Mouse (Mus musculus) CH12.LX (cell line): ENCODE results near the gene Tex22. TPM values are rescaled to one million over a fixed set of nuclear protein-coding genes. Genes with fewer than 3 reads are reported as not detected.

Experiments used
- DNase-seq: peaks from one replicate; pipeline ENCODE4 v3.0.0-alpha.2; 2013; ENCODE audit errors: extremely low read depth
- H3K27ac ChIP-seq: 2 replicates; pipeline ENCODE4 v1.5.1; 2012; ENCODE audit warnings: low read depth, mild to moderate bottlenecking, control low read depth, moderate library complexity; ENCODE audit not compliant: insufficient read depth
- H3K27me3 ChIP-seq: replicated peaks from 2 replicates; pipeline ENCODE3; 2012; ENCODE audit warnings: inconsistent platforms
- H3K36me3 ChIP-seq, 2 experiments: replicated peaks in 1 of 2; 2 replicates each; pipeline versions ENCODE3 to v1.6.1; 2012; ENCODE audit warnings: inconsistent platforms in 1 of 2, low read length in 1 of 2, mild to moderate bottlenecking in 1 of 2, mixed read lengths in 1 of 2, moderate library complexity in 1 of 2; ENCODE audit not compliant: control insufficient read depth in 1 of 2, insufficient read depth in 1 of 2
- H3K4me1 ChIP-seq, 2 experiments: 2 replicates each; pipeline ENCODE4 v1.6.1; 2012; ENCODE audit warnings: inconsistent platforms in 1 of 2, moderate library complexity in 1 of 2; ENCODE audit not compliant: insufficient read depth in 2 of 2, control insufficient read depth in 1 of 2
- H3K4me2 ChIP-seq: 2 replicates; pipeline ENCODE4 v1.6.1; 2012; ENCODE audit warnings: low read depth, mild to moderate bottlenecking, control low read depth; ENCODE audit not compliant: poor library complexity, insufficient read depth, severe bottlenecking
- H3K4me3 ChIP-seq, 3 experiments: fragments of 150-350 bp in 1 of 3; sonication (generic) in 1 of 3; replicated peaks in 1 of 3; 2 replicates each; pipeline versions ENCODE3 to v1.5.1; 2011 to 2012; ENCODE audit warnings: low read depth in 2 of 3, low read length in 2 of 3, mild to moderate bottlenecking in 2 of 3, moderate library complexity in 2 of 3, control low read depth in 1 of 3, improper control_type of control experiment in 1 of 3, inconsistent platforms in 1 of 3, mixed read lengths in 1 of 3; ENCODE audit not compliant: poor library complexity in 1 of 3
- H3K79me2 ChIP-seq: replicated peaks from 2 replicates; pipeline ENCODE4 v1.6.1; 2012; ENCODE audit warnings: mild to moderate bottlenecking, moderate library complexity; ENCODE audit not compliant: control insufficient read depth, poor library complexity, insufficient read depth, severe bottlenecking; ENCODE audit errors: extremely low read depth
- H3K9ac ChIP-seq: 2 replicates; pipeline ENCODE4 v1.6.1; 2012; ENCODE audit warnings: low read depth, mild to moderate bottlenecking, control low read depth, moderate library complexity; ENCODE audit not compliant: insufficient read depth
- H3K9me3 ChIP-seq: replicated peaks from 2 replicates; pipeline ENCODE3; 2012; ENCODE audit warnings: low read length, inconsistent platforms, mixed read lengths
- CTCF ChIP-seq, 2 experiments: IDR thresholded peaks in 1 of 2; conservative IDR thresholded peaks in 1 of 2; 2 replicates each; pipeline ENCODE4 v1.5.1; 2011 to 2012; ENCODE audit warnings: low read depth in 2 of 2, low read length in 2 of 2, improper control_type of control experiment in 1 of 2, inconsistent platforms in 1 of 2, mild to moderate bottlenecking in 1 of 2, moderate library complexity in 1 of 2
- ELF1 ChIP-seq: IDR thresholded peaks from 2 replicates; pipeline ENCODE4 v1.6.1; 2014; ENCODE audit warnings: low read depth, mild to moderate bottlenecking, inconsistent platforms, low read length, improper control_type of control experiment
- ETS1 ChIP-seq: conservative IDR thresholded peaks from 2 replicates; pipeline ENCODE4 v1.6.1; 2012; ENCODE audit warnings: low read depth, mild to moderate bottlenecking, inconsistent platforms, low read length, improper control_type of control experiment, moderate library complexity
- HCFC1 ChIP-seq: IDR thresholded peaks from 2 replicates; pipeline ENCODE4 v1.6.1; 2012; ENCODE audit warnings: low read depth, mild to moderate bottlenecking, inconsistent platforms, low read length, improper control_type of control experiment
- IRF4 ChIP-seq: IDR thresholded peaks from 2 replicates; pipeline ENCODE4 v1.6.1; 2014; ENCODE audit warnings: low read depth, mild to moderate bottlenecking, inconsistent platforms, low read length, improper control_type of control experiment
- JUND ChIP-seq: conservative IDR thresholded peaks from 2 replicates; pipeline ENCODE4 v1.6.1; 2011; ENCODE audit warnings: low read depth, low read length, improper control_type of control experiment
- MAZ ChIP-seq: IDR thresholded peaks from 2 replicates; pipeline ENCODE4 v1.6.1; 2012; ENCODE audit warnings: low read depth, mild to moderate bottlenecking, inconsistent platforms, low read length, improper control_type of control experiment, moderate library complexity
- MEF2A ChIP-seq: IDR thresholded peaks from 2 replicates; pipeline ENCODE4 v1.6.1; 2014; ENCODE audit warnings: low read depth, mild to moderate bottlenecking, inconsistent platforms, low read length, improper control_type of control experiment, borderline replicate concordance
- MXI1 ChIP-seq: IDR thresholded peaks from 2 replicates; pipeline ENCODE4 v1.6.1; 2011; ENCODE audit warnings: mild to moderate bottlenecking, low read depth, low read length, improper control_type of control experiment
- MYC ChIP-seq: IDR thresholded peaks from 2 replicates; pipeline ENCODE4 v1.6.1; 2011; ENCODE audit warnings: low read depth, mild to moderate bottlenecking, improper control_type of control experiment, low read length
- POLR2AphosphoS2 ChIP-seq: IDR thresholded peaks from 2 replicates; pipeline ENCODE4 v1.6.1; 2011; ENCODE audit warnings: low read depth, low read length, improper control_type of control experiment
- RCOR1 ChIP-seq: conservative IDR thresholded peaks from 2 replicates; pipeline ENCODE4 v1.6.1; 2012; ENCODE audit warnings: low read depth, mild to moderate bottlenecking, inconsistent platforms, low read length, improper control_type of control experiment
- SIN3A ChIP-seq: IDR thresholded peaks from 2 replicates; pipeline ENCODE4 v1.6.1; 2012; ENCODE audit warnings: low read length, improper control_type of control experiment, inconsistent platforms
- SMC3 ChIP-seq: IDR thresholded peaks from 2 replicates; pipeline ENCODE4 v1.6.1; 2011; ENCODE audit warnings: low read depth, low read length, improper control_type of control experiment
- TBP ChIP-seq: conservative IDR thresholded peaks from 2 replicates; pipeline ENCODE4 v1.6.1; 2011; ENCODE audit warnings: low read depth, low read length, improper control_type of control experiment
- TCF12 ChIP-seq: IDR thresholded peaks from 2 replicates; pipeline ENCODE4 v1.6.1; 2014; ENCODE audit warnings: low read depth, mild to moderate bottlenecking, inconsistent platforms, low read length, improper control_type of control experiment
- USF1 ChIP-seq: IDR thresholded peaks from 2 replicates; pipeline ENCODE4 v1.6.1; 2014; ENCODE audit warnings: low read depth, mild to moderate bottlenecking, inconsistent platforms, low read length, improper control_type of control experiment
- ZC3H11A ChIP-seq: IDR thresholded peaks from 2 replicates; pipeline ENCODE4 v1.6.1; 2012; ENCODE audit warnings: low read depth, mild to moderate bottlenecking, inconsistent platforms, low read length, improper control_type of control experiment
- ZKSCAN1 ChIP-seq: IDR thresholded peaks from 2 replicates; pipeline ENCODE4 v1.6.1; 2012; ENCODE audit warnings: low read depth, inconsistent platforms, low read length, improper control_type of control experiment, borderline replicate concordance
- ZNF384 ChIP-seq: IDR thresholded peaks from 2 replicates; pipeline ENCODE4 v1.6.1; 2012; ENCODE audit warnings: low read depth, low read length, improper control_type of control experiment, inconsistent platforms
- dilution Hi-C: fragments of 300-500 bp; cut with MboI; formaldehyde crosslinking; loops from 2 replicates; pipeline ENCODE4 v1.14.3; 2020; ENCODE audit warnings: low sequenced_read_pairs; ENCODE audit not compliant: extremely low pct_unique_long_range_greater_than_20kb, extremely low pct_ligation_motif_present
- in situ Hi-C: fragments of 300-500 bp; cut with MboI; formaldehyde crosslinking; loops from 3 replicates; pipeline ENCODE4 v1.14.3; 2019; ENCODE audit warnings: low sequenced_read_pairs, low pct_ligation_motif_present, low pct_unique_long_range_greater_than_20kb, mixed read lengths
- polyA plus RNA-seq: library from polyadenylated mRNA; unstranded; fragments of >175 nt; gene quantifications from 2 replicates; pipeline ENCODE4 v1.2.1, GENCODE M21; 2012; ENCODE audit warnings: low read depth; ENCODE audit not compliant: insufficient read length
- total RNA-seq, 2 experiments: library from RNA; depleted of rRNA; stranded (reverse); fragments of 300-350 nt in 1 of 2; fragments of >200 nt in 1 of 2; gene quantifications; 2 replicates each; pipeline ENCODE4 v1.2.3; 2012 to 2014

The Tex22 gene
- total and polyA plus RNA-seq, 3 experiments: 0.21 TPM; not detected in 2

- peaks cover 66 to 91% of the 10 kb centered on the region in 2 experiments for H3K36me3 ChIP-seq
- H3K27ac ChIP-seq: no peak overlapping the region
- no peak overlapping the region for H3K9ac ChIP-seq
- H3K4me3 ChIP-seq: no peak overlapping the region
- in situ Hi-C loops: no loop called here
- no peak overlapping the region for H3K4me2 ChIP-seq
- no peaks in the 10 kb centered on the region for H3K79me2 ChIP-seq
- dilution Hi-C loops: no loop called here
- H3K4me1 ChIP-seq: peaks cover 0 to 7% of the 10 kb centered on the region in 2 experiments; a peak in 1 of 4 replicates
- H3K9me3 ChIP-seq: peaks cover 23% of the 10 kb centered on the region
- H3K27me3 ChIP-seq: no peaks in the 10 kb centered on the region
- TF ChIP-seq ZNF384: no peak
- no peak for TF ChIP-seq MYC
- TF ChIP-seq ZC3H11A: no peak
- no peak for TF ChIP-seq HCFC1
- TF ChIP-seq JUND: no peak
- TF ChIP-seq RCOR1: no peak
- TF ChIP-seq SMC3: no peak
- TF ChIP-seq CTCF (conservative IDR thresholded peaks at IDR 0.05 in 1 of 2, IDR thresholded peaks at IDR 0.05 in 1 of 2; ENCODE audit: low read depth in 2 of 2, low read length in 2 of 2): no peak
- TF ChIP-seq MAZ: no peak
- no peak for TF ChIP-seq ETS1
- TF ChIP-seq IRF4: no peak
- TF ChIP-seq ZKSCAN1: no peak
- TF ChIP-seq USF1: no peak
- no peak for TF ChIP-seq MXI1
- no peak for TF ChIP-seq TBP
- TF ChIP-seq POLR2AphosphoS2: no peak
- TF ChIP-seq ELF1: no peak
- no peak for DNase-seq
Observed at GRCm38 (mm10) chr12:113136492-113137020, 62.3 kb downstream of the Tex22 start.

GRCm38 (mm10) chr12:113137260-113138213 lies 63.2 kb downstream of the Tex22 start:
- H3K27ac ChIP-seq: no peak overlapping the region
- no peak for DNase-seq
- peaks cover 23% of the 10 kb centered on the region for H3K9me3 ChIP-seq
- H3K4me3 ChIP-seq: no peak overlapping the region
- H3K36me3 ChIP-seq: peaks cover 56 to 82% of the 10 kb centered on the region in 2 experiments
- H3K79me2 ChIP-seq: no peaks in the 10 kb centered on the region
- no peaks in the 10 kb centered on the region for H3K27me3 ChIP-seq
- H3K4me2 ChIP-seq: no peak overlapping the region
- in situ Hi-C loops (no loop called here), dilution Hi-C loops (no loop called here)
- peaks cover 0 to 7% of the 10 kb centered on the region in 2 experiments; a peak in 1 of 4 replicates for H3K4me1 ChIP-seq
- TF ChIP-seq MYC (no peak), MEF2A (no peak), ZC3H11A (no peak), MAZ (no peak), SIN3A (no peak), TCF12 (no peak), ZNF384 (no peak), RCOR1 (no peak), POLR2AphosphoS2 (no peak), IRF4 (no peak), HCFC1 (no peak)
- no peak overlapping the region for H3K9ac ChIP-seq
